Mouse (Mus musculus) left cerebral cortex, adult 9 months (tissue): Measurements from ENCODE around the gene Gm21882.
"Not testable (repeated sequence)": the region's sequence is repeated elsewhere in the genome, so short reads cannot be mapped to it uniquely, and the experiment has no call there.

Source experiments
- DNase-seq, 2 experiments: peaks; one replicate each; pipeline ENCODE4 v3.0.0; 2022; ENCODE audit warnings: low spot score in 2 of 2

The Gm21882 gene

DNA sequence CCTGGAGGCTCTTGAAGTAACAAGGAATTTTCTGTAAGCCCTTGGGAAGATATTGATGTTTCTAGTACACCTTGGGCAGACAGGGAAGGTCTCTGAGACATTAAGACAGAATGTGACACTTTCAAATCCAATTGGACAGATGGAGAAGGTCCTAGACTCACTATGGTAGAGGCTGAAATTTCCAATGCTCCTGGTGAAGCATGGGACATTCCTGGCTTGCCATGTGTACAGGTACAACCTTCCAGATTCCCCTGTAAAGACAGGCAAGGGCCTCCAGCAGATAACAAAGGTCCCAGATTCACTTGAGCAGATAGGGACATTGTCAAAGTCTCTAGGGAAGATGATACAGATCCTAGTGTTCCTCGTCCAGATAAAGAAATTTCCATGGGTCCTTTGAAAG lies at the start of gene Gm21882:
Gm21882 (minus strand) TSS at position 101 of the 400 bp plus-strand sequence.
- DNase-seq: not testable (repeated sequence)
